Mouse (Mus musculus) CH12.LX (cell line): ENCODE measurements around the gene 1700125H20Rik. TPM values are rescaled to one million over a fixed set of nuclear protein-coding genes. Genes with fewer than 3 reads are reported as not detected.

ENCODE experiments used
- DNase-seq: peaks from one replicate; pipeline ENCODE4 v3.0.0-alpha.2; 2013; ENCODE audit errors: extremely low read depth
- H3K27ac ChIP-seq: 2 replicates; pipeline ENCODE4 v1.5.1; 2012; ENCODE audit warnings: low read depth, mild to moderate bottlenecking, control low read depth, moderate library complexity; ENCODE audit not compliant: insufficient read depth
- H3K27me3 ChIP-seq: replicated peaks from 2 replicates; pipeline ENCODE3; 2012; ENCODE audit warnings: inconsistent platforms
- H3K36me3 ChIP-seq, 2 experiments: replicated peaks in 1 of 2; 2 replicates each; pipeline versions ENCODE3 to v1.6.1; 2012; ENCODE audit warnings: inconsistent platforms in 1 of 2, low read length in 1 of 2, mild to moderate bottlenecking in 1 of 2, mixed read lengths in 1 of 2, moderate library complexity in 1 of 2; ENCODE audit not compliant: control insufficient read depth in 1 of 2, insufficient read depth in 1 of 2
- H3K4me1 ChIP-seq, 2 experiments: 2 replicates each; pipeline ENCODE4 v1.6.1; 2012; ENCODE audit warnings: inconsistent platforms in 1 of 2, moderate library complexity in 1 of 2; ENCODE audit not compliant: insufficient read depth in 2 of 2, control insufficient read depth in 1 of 2
- H3K4me2 ChIP-seq: 2 replicates; pipeline ENCODE4 v1.6.1; 2012; ENCODE audit warnings: low read depth, mild to moderate bottlenecking, control low read depth; ENCODE audit not compliant: poor library complexity, insufficient read depth, severe bottlenecking
- H3K4me3 ChIP-seq, 3 experiments: fragments of 150-350 bp in 1 of 3; sonication (generic) in 1 of 3; replicated peaks in 1 of 3; 2 replicates each; pipeline versions ENCODE3 to v1.5.1; 2011 to 2012; ENCODE audit warnings: low read depth in 2 of 3, low read length in 2 of 3, mild to moderate bottlenecking in 2 of 3, moderate library complexity in 2 of 3, control low read depth in 1 of 3, improper control_type of control experiment in 1 of 3, inconsistent platforms in 1 of 3, mixed read lengths in 1 of 3; ENCODE audit not compliant: poor library complexity in 1 of 3
- H3K79me2 ChIP-seq: replicated peaks from 2 replicates; pipeline ENCODE4 v1.6.1; 2012; ENCODE audit warnings: mild to moderate bottlenecking, moderate library complexity; ENCODE audit not compliant: control insufficient read depth, poor library complexity, insufficient read depth, severe bottlenecking; ENCODE audit errors: extremely low read depth
- H3K9ac ChIP-seq: 2 replicates; pipeline ENCODE4 v1.6.1; 2012; ENCODE audit warnings: low read depth, mild to moderate bottlenecking, control low read depth, moderate library complexity; ENCODE audit not compliant: insufficient read depth
- H3K9me3 ChIP-seq: replicated peaks from 2 replicates; pipeline ENCODE3; 2012; ENCODE audit warnings: low read length, inconsistent platforms, mixed read lengths
- BHLHE40 ChIP-seq: IDR thresholded peaks from 2 replicates; pipeline ENCODE4 v1.6.1; 2011; ENCODE audit warnings: mild to moderate bottlenecking, low read depth, low read length, improper control_type of control experiment
- CHD2 ChIP-seq: IDR thresholded peaks from 2 replicates; pipeline ENCODE4 v1.6.1; 2011; ENCODE audit warnings: low read length, improper control_type of control experiment
- E2F4 ChIP-seq: IDR thresholded peaks from 2 replicates; pipeline ENCODE4 v1.6.1; 2011; ENCODE audit warnings: low read depth, low read length, improper control_type of control experiment; ENCODE audit not compliant: insufficient replicate concordance
- GABPA ChIP-seq: IDR thresholded peaks from 2 replicates; pipeline ENCODE4 v1.6.1; 2012; ENCODE audit warnings: low read depth, low read length, improper control_type of control experiment, inconsistent platforms; ENCODE audit not compliant: insufficient replicate concordance
- JUND ChIP-seq: conservative IDR thresholded peaks from 2 replicates; pipeline ENCODE4 v1.6.1; 2011; ENCODE audit warnings: low read depth, low read length, improper control_type of control experiment
- KAT2A ChIP-seq: IDR thresholded peaks from 2 replicates; pipeline ENCODE4 v1.6.1; 2012; ENCODE audit warnings: low read length, improper control_type of control experiment, inconsistent platforms; ENCODE audit not compliant: insufficient replicate concordance
- MAFK ChIP-seq: IDR thresholded peaks from 2 replicates; pipeline ENCODE4 v1.6.1; 2011; ENCODE audit warnings: low read length, improper control_type of control experiment; ENCODE audit not compliant: insufficient replicate concordance
- MAX ChIP-seq: IDR thresholded peaks from 2 replicates; pipeline ENCODE4 v1.6.1; 2011; ENCODE audit warnings: low read length, improper control_type of control experiment
- NELFE ChIP-seq: IDR thresholded peaks from 2 replicates; pipeline ENCODE4 v1.6.1; 2011; ENCODE audit warnings: low read depth, low read length, improper control_type of control experiment
- POLR2AphosphoS2 ChIP-seq: IDR thresholded peaks from 2 replicates; pipeline ENCODE4 v1.6.1; 2011; ENCODE audit warnings: low read depth, low read length, improper control_type of control experiment
- RAD21 ChIP-seq: IDR thresholded peaks from 2 replicates; pipeline ENCODE4 v1.6.1; 2011; ENCODE audit warnings: low read depth, mild to moderate bottlenecking, low read length, improper control_type of control experiment, moderate library complexity
- RCOR1 ChIP-seq: conservative IDR thresholded peaks from 2 replicates; pipeline ENCODE4 v1.6.1; 2012; ENCODE audit warnings: low read depth, mild to moderate bottlenecking, inconsistent platforms, low read length, improper control_type of control experiment
- TCF12 ChIP-seq: IDR thresholded peaks from 2 replicates; pipeline ENCODE4 v1.6.1; 2014; ENCODE audit warnings: low read depth, mild to moderate bottlenecking, inconsistent platforms, low read length, improper control_type of control experiment
- USF2 ChIP-seq: conservative IDR thresholded peaks from 2 replicates; pipeline ENCODE4 v1.6.1; 2011; ENCODE audit warnings: low read depth, low read length, improper control_type of control experiment
- ZNF384 ChIP-seq: IDR thresholded peaks from 2 replicates; pipeline ENCODE4 v1.6.1; 2012; ENCODE audit warnings: low read depth, low read length, improper control_type of control experiment, inconsistent platforms
- dilution Hi-C: fragments of 300-500 bp; cut with MboI; formaldehyde crosslinking; loops from 2 replicates; pipeline ENCODE4 v1.14.3; 2020; ENCODE audit warnings: low sequenced_read_pairs; ENCODE audit not compliant: extremely low pct_unique_long_range_greater_than_20kb, extremely low pct_ligation_motif_present
- in situ Hi-C: fragments of 300-500 bp; cut with MboI; formaldehyde crosslinking; loops from 3 replicates; pipeline ENCODE4 v1.14.3; 2019; ENCODE audit warnings: low sequenced_read_pairs, low pct_ligation_motif_present, low pct_unique_long_range_greater_than_20kb, mixed read lengths
- polyA plus RNA-seq: library from polyadenylated mRNA; unstranded; fragments of >175 nt; gene quantifications from 2 replicates; pipeline ENCODE4 v1.2.1, GENCODE M21; 2012; ENCODE audit warnings: low read depth; ENCODE audit not compliant: insufficient read length
- total RNA-seq, 2 experiments: library from RNA; depleted of rRNA; stranded (reverse); fragments of 300-350 nt in 1 of 2; fragments of >200 nt in 1 of 2; gene quantifications; 2 replicates each; pipeline ENCODE4 v1.2.3; 2012 to 2014

1700125H20Rik gene
- total and polyA plus RNA-seq, 3 experiments = 0.17 TPM; not detected in 2

GRCm38 (mm10) chr11:85122073-85122472, 48.1 kb upstream of the 1700125H20Rik start:
- TF ChIP-seq MAFK (no peak), TCF12 (no peak), BHLHE40 (no peak), RCOR1 (no peak), MAX (no peak), NELFE (no peak)
- dilution Hi-C loops (no loop called here), in situ Hi-C loops (no loop called here)
- H3K4me3 ChIP-seq = no peak overlapping the region
- no peak for DNase-seq
- peaks cover 14% of the 10 kb centered on the region for H3K79me2 ChIP-seq
- H3K4me1 ChIP-seq = peaks cover 2 to 38% of the 10 kb centered on the region in 2 experiments; a peak in 3 of 4 replicates
- H3K27me3 ChIP-seq = no peaks in the 10 kb centered on the region
- peaks cover 0 to 2% of the 10 kb centered on the region in 2 experiments for H3K36me3 ChIP-seq
- no peak overlapping the region for H3K27ac ChIP-seq
- H3K9ac ChIP-seq = no peak overlapping the region
- no peak overlapping the region for H3K4me2 ChIP-seq
- H3K9me3 ChIP-seq = no peaks in the 10 kb centered on the region

GRCm38 (mm10) chr11:85123267-85123992, 46.8 kb upstream of the 1700125H20Rik start:
- Histone ChIP-seq H3K36me3 (peaks cover 0 to 2% of the 10 kb centered on the region in 2 experiments), H3K4me3 (no peak overlapping the region), H3K9ac (0 out of 2 replicates have a peak overlapping the region, but pooled peaks have one; percentile 47), H3K27ac (no peak overlapping the region), H3K4me2 (peak overlapping the region; percentile 35; the same call in 1 of the 2 replicates), H3K4me1 (peaks cover 2 to 41% of the 10 kb centered on the region in 2 experiments; a peak in 3 of 4 replicates), H3K79me2 (peaks cover 13% of the 10 kb centered on the region), H3K27me3 (no peaks in the 10 kb centered on the region), H3K9me3 (no peaks in the 10 kb centered on the region)
- DNase-seq = no peak
- dilution Hi-C loops = no loop called here
- in situ Hi-C loops = no loop called here
- TF ChIP-seq BHLHE40 (no peak), GABPA (no peak), MAFK (no peak), USF2 (no peak), KAT2A (no peak), E2F4 (no peak), POLR2AphosphoS2 (no peak), RAD21 (no peak), CHD2 (no peak), ZNF384 (no peak), JUND (no peak)
- TF ChIP-seq, all 38 proteins: peak for 0
